Mouse (Mus musculus) embryonic facial prominence, embryonic 12.5 days (tissue): Measurements from ENCODE around the gene Kif5c. TPM values are rescaled to one million over a fixed set of nuclear protein-coding genes. Genes with fewer than 3 reads are reported as not detected.

Experiments used
- ATAC-seq: fragments of 200-750 bp; cut with Nextera tagmentation; 2 replicates; pipeline ENCODE4 v1.8.0; 2017; ENCODE audit not compliant: insufficient number of reproducible peaks, insufficient read depth, low FRiP score, low TSS enrichment
- H3K27ac ChIP-seq: fragments of 300-500 bp; sonication (generic); 2 replicates; pipeline ENCODE4 v1.5.1; 2016; ENCODE audit warnings: mild to moderate bottlenecking
- H3K27me3 ChIP-seq: fragments of 300-500 bp; sonication (generic); 2 replicates; pipeline ENCODE4 v1.6.1; 2016; ENCODE audit warnings: mild to moderate bottlenecking, moderate library complexity
- H3K36me3 ChIP-seq: fragments of 300-500 bp; sonication (generic); 2 replicates; pipeline ENCODE4 v1.6.1; 2016; ENCODE audit warnings: mild to moderate bottlenecking
- H3K4me1 ChIP-seq: fragments of 300-500 bp; sonication (generic); 2 replicates; pipeline ENCODE4 v1.6.1; 2016
- H3K4me2 ChIP-seq: fragments of 300-500 bp; sonication (generic); replicated peaks from 2 replicates; pipeline ENCODE4 v1.6.1; 2016; ENCODE audit warnings: mild to moderate bottlenecking, moderate library complexity
- H3K4me3 ChIP-seq: fragments of 300-500 bp; sonication (generic); 2 replicates; pipeline ENCODE4 v1.5.1; 2016; ENCODE audit warnings: mild to moderate bottlenecking
- H3K9ac ChIP-seq: fragments of 300-500 bp; sonication (generic); 2 replicates; pipeline ENCODE4 v1.6.1; 2016; ENCODE audit warnings: mild to moderate bottlenecking, moderate library complexity
- H3K9me3 ChIP-seq: fragments of 300-500 bp; sonication (generic); 2 replicates; pipeline ENCODE4 v1.6.1; 2016; ENCODE audit warnings: mild to moderate bottlenecking, moderate library complexity
- WGBS: fragments of 180-500 bp; shearing (Covaris S2); methylation state at CpG from one replicate; pipeline ENCODE4 v1.1.7; 2016; 5-methylcytosine and 5-hydroxymethylcytosine counted together
- polyA plus RNA-seq: library from polyadenylated mRNA; unstranded; fragments of >200 nt; fragmentation: Nextera tagmentation; extraction: Ambion mirVana; gene quantifications from 2 replicates; pipeline ENCODE4 v1.2.1, GENCODE M21; 2016

The Kif5c gene
- polyA plus RNA-seq, 1 experiment from 2014 or later: 25.9 TPM

DNA sequence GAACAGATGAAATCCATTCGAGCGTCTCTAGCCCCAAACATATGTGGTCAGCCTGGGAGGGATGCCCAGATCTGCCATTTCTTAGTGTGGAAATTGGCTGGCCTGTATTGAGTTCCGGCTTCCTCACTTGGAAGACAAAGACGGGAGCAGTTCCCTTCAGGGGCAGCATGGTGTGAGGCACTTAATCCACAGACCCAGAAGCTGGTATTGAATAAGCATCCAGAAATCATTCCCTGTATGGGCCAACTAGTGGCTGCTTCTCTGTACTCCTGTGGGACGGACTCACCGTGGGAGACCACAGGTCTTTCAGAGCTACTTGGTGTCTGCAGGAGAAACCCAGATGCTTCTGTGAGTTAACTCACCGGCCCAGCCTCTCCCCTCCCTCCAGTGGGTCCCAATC, 8.5 kb downstream of the Kif5c start:
- WGBS: 61% methylated on average over 7 of the region's 7 CpGs
- Histone ChIP-seq H3K27me3 (no peaks in the 10 kb centered on the region), H3K4me1 (peaks cover 10% of the 10 kb centered on the region), H3K27ac (no peak overlapping the region), H3K4me3 (no peak overlapping the region), H3K9me3 (no peaks in the 10 kb centered on the region), H3K36me3 (0 out of 2 replicates have a peak, but pooled peaks cover 3% of the 10 kb centered on the region), H3K9ac (no peak overlapping the region), H3K4me2 (no peak overlapping the region)
- no peak for ATAC-seq

DNA sequence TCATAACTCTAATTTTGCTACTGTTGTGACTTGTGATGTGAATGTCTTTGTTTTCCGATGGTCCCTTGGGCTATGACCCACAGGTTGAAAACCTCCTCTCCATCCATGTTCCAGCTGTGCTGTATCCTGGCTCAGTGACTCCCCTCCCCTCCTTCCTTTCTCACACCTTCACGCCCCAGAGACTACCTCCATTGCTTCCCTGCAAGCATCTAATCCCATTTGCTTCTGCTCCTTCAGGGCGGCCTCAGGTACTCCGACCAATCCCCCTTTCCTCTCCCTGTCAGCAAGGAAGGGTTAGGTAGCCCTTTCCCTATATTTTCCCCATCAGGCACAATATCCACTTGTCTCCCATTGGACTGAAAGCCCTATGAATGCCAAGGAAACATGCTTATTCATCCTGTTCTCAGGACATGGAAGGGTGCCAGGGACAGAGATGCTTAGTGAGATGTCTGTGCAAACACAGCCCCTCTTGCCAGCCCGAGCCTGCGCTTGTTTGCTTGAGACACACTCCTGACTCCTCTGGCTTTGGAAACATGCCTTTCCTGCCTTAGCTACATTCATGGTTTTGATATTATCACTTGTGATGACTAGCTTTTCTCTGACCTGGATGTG, 9.1 kb downstream of the Kif5c start:
- 79% methylated on average over 6 of the region's 6 CpGs for WGBS
- H3K36me3 ChIP-seq: 0 out of 2 replicates have a peak, but pooled peaks cover 3% of the 10 kb centered on the region
- H3K4me1 ChIP-seq: peaks cover 16% of the 10 kb centered on the region

DNA sequence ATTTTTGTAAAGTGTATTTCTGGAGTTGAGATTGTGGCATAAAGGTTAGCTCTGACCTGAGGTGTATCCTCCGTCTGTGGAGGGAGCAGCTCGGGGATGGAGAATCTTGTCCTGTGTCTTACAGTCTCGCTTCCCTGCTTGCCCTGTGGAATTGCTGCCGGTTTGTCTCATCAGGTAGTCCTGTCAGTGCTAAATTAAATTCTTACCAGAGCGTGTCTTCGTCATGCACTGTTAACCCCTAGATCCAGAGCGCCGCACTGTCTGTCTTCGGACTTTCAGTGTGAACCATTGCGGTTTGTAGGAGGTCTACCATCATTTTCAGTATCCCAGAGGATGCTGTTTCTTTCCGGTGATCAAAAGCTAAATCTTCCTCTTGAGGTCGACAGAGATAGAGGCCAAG, 10.1 kb downstream of the Kif5c start:
- Histone ChIP-seq H3K4me2 (no peak overlapping the region), H3K9me3 (no peaks in the 10 kb centered on the region), H3K36me3 (0 out of 2 replicates have a peak, but pooled peaks cover 3% of the 10 kb centered on the region), H3K27me3 (no peaks in the 10 kb centered on the region), H3K4me3 (no peak overlapping the region), H3K9ac (no peak overlapping the region), H3K4me1 (peaks cover 23% of the 10 kb centered on the region), H3K27ac (no peak overlapping the region)
- ATAC-seq: no peak
- WGBS: 82% methylated on average over 12 of the region's 12 CpGs

More for the DNA sequence above, 9.1 kb downstream of the Kif5c start:
- Histone ChIP-seq H3K4me2 (no peak overlapping the region), H3K9ac (no peak overlapping the region), H3K27me3 (no peaks in the 10 kb centered on the region), H3K4me3 (no peak overlapping the region), H3K27ac (no peak overlapping the region), H3K9me3 (no peaks in the 10 kb centered on the region)
- ATAC-seq: no peak

DNA sequence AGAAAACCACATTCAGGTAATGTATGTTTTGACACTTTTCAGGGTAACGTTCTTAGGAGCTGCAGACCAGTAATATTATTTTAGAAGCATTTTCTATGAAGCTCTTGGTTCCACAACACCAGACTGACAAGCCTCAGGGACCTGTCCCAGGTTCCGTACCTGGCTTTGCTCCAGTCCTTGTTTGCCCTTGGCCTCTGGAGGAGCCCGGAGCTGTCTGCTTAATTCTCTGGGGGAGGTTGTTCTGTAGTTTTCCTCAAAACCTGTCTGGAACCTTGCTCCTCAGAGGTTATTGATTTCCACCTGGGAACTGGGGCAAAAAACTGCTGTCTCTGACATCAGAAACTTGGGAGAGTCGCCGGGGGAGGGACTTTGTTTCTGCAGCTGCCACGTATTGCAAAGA, 11.5 kb downstream of the Kif5c start:
- no peak for ATAC-seq
- Histone ChIP-seq H3K9ac (no peak overlapping the region), H3K27ac (no peak overlapping the region), H3K4me2 (no peak overlapping the region), H3K4me1 (peaks cover 23% of the 10 kb centered on the region), H3K27me3 (no peaks in the 10 kb centered on the region), H3K4me3 (no peak overlapping the region), H3K9me3 (no peaks in the 10 kb centered on the region), H3K36me3 (0 out of 2 replicates have a peak, but pooled peaks cover 3% of the 10 kb centered on the region)
- WGBS: 90% methylated on average over 6 of the region's 6 CpGs

DNA sequence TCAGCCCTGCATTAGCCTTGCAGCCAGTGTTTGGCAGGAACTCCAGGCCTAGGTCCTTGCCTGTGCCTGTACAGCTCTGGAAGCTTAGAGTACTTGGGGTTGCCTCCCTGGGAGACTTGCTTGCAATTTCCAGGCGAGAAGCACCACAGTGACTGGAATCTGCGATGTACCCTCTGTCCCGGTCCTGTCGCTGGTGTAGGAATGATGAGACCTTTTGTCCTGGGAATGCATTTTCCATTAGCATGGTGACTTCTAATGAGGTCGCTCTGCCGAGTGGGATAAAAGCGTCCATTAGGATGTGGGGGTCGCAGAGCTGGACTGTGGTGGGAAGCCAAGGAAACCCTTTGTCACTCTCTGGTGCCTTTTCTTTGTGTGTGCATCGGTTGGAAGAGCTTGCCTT, 14.1 kb downstream of the Kif5c start:
- WGBS: 70% methylated on average over 9 of the region's 9 CpGs

DNA sequence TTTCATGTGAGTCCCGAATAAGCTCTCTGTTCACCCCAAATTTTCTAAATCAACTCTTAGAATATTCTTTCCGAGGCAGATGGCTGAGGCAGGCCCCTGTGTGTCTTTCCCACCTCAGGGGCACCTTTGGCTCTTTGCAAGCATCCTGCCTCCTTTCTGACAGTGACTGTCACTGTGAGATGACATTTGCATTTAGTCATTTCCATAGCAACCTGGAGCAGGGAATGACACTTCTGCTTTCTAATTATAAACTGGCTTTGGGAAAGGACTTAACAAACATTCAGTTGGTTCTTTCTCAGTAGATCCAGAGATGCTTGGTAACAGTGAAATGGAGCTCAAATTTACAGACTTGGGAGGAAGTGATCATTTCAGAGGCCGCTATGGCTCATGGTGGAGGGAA, 23.7 kb downstream of the Kif5c start:
- Histone ChIP-seq H3K4me1 (0 out of 2 replicates have a peak, but pooled peaks cover 3% of the 10 kb centered on the region), H3K9ac (no peak overlapping the region), H3K4me2 (no peak overlapping the region), H3K36me3 (no peaks in the 10 kb centered on the region), H3K9me3 (no peaks in the 10 kb centered on the region), H3K27ac (no peak overlapping the region), H3K27me3 (no peaks in the 10 kb centered on the region), H3K4me3 (no peak overlapping the region)
- no peak for ATAC-seq
- 84% methylated on average over 3 of the region's 3 CpGs for WGBS

More for the DNA sequence above, 14.1 kb downstream of the Kif5c start:
- H3K9ac ChIP-seq: no peak overlapping the region
- H3K9me3 ChIP-seq: no peaks in the 10 kb centered on the region
- ATAC-seq: no peak
- H3K27ac ChIP-seq: peak overlapping the region; percentile 52
- H3K4me2 ChIP-seq: no peak overlapping the region
- H3K36me3 ChIP-seq: 0 out of 2 replicates have a peak, but pooled peaks cover 3% of the 10 kb centered on the region
- H3K4me1 ChIP-seq: peaks cover 16% of the 10 kb centered on the region
- H3K4me3 ChIP-seq: no peak overlapping the region
- H3K27me3 ChIP-seq: no peaks in the 10 kb centered on the region

DNA sequence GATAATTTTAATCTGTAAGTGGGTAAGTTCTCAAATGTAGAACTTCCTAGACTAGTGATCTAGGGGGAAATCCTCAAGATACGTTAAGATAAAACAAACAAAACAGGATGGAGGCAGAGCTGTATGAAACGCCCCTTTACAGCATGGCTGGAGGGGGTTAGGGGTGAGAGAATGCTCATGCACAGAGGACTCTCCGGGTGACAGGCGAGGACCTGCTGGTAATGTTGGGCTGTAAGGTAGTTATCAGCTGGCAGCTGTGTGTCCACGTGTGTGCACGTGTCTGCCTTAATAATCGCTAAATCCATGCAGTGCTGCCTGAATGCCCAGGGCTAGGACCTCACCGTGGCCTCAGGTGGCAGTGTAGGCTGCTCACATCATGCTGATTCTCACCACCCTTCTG, 24.7 kb downstream of the Kif5c start:
- no peaks in the 10 kb centered on the region for H3K4me1 ChIP-seq
- H3K4me2 ChIP-seq: no peak overlapping the region
- H3K27ac ChIP-seq: no peak overlapping the region
- ATAC-seq: no peak
- 89% methylated on average over 8 of the region's 8 CpGs for WGBS
- H3K4me3 ChIP-seq: no peak overlapping the region
- no peaks in the 10 kb centered on the region for H3K9me3 ChIP-seq
- H3K9ac ChIP-seq: no peak overlapping the region
- no peaks in the 10 kb centered on the region for H3K27me3 ChIP-seq
- H3K36me3 ChIP-seq: no peaks in the 10 kb centered on the region

DNA sequence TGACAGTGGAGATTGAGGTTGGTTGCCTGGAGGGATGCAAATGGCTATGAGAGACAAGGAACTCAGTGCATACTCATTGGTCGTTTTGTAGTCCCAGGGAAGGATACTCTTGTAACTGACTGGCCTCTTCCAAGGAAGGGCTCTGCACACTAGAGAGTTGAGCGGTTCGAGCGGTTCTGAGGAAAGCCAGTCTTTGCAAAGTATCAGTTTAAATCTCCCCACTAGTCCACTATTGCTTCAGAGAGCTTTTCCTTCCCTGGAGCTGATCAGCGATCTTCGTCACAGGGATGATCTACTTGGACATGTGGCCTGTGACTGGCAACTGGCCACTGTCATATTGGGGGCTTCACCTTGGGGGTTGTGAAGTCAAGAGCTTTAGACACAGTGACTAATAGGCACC, 28.5 kb downstream of the Kif5c start:
- no peak for ATAC-seq
- H3K36me3 ChIP-seq: no peaks in the 10 kb centered on the region
- H3K9ac ChIP-seq: no peak overlapping the region
- H3K27me3 ChIP-seq: no peaks in the 10 kb centered on the region
- H3K4me1 ChIP-seq: no peaks in the 10 kb centered on the region
- no peak overlapping the region for H3K27ac ChIP-seq
- 86% methylated on average over 6 of the region's 6 CpGs for WGBS
- H3K4me3 ChIP-seq: no peak overlapping the region
- H3K4me2 ChIP-seq: no peak overlapping the region
- H3K9me3 ChIP-seq: no peaks in the 10 kb centered on the region

DNA sequence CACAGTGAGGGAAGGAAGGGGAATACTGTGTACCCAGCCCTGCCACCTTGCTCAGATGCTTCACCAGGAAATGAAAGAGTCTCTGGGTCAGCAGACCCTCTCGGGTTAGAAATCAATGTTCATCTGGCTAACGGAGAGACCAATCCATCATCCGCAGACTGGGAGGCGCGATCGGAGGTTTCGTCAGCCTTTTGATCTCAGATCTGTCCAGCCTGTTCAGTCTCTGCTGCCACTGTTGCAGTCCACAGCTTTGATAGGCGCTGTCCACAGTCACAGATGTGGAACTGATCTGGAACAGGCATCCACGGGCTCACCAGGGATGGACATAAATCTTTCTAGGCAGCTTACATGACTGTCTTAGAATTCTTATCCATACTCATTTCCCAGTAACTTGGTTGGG, 29.2 kb downstream of the Kif5c start:
- Histone ChIP-seq H3K4me2 (no peak overlapping the region), H3K27me3 (no peaks in the 10 kb centered on the region), H3K4me3 (no peak overlapping the region), H3K27ac (no peak overlapping the region), H3K36me3 (no peaks in the 10 kb centered on the region), H3K9ac (no peak overlapping the region), H3K9me3 (no peaks in the 10 kb centered on the region), H3K4me1 (no peaks in the 10 kb centered on the region)
- WGBS: 68% methylated on average over 9 of the region's 9 CpGs
- ATAC-seq: no peak

DNA sequence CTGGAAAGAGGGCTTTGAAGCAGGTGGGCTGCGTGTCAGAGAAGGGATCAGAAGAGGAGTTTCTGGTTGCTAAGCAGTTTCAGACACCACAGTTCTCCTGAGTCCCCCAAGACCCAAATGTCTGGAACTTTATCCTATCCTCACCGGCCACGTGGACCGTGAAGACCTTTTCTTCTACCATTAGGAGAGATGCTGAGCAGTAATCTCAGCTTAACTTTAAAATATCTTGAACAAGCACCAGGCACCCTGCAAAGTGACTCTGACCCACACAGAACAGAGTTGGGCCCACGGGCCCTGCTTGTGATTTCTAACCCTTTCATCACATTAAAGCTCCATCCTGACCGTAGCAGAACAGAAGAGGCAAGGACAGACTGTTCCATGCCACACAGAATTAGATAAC, 29.7 kb downstream of the Kif5c start:
- H3K4me1 ChIP-seq: no peaks in the 10 kb centered on the region
- H3K27ac ChIP-seq: no peak overlapping the region
- H3K27me3 ChIP-seq: no peaks in the 10 kb centered on the region
- H3K9ac ChIP-seq: no peak overlapping the region
- no peak overlapping the region for H3K4me3 ChIP-seq
- no peak for ATAC-seq
- no peaks in the 10 kb centered on the region for H3K9me3 ChIP-seq
- H3K4me2 ChIP-seq: no peak overlapping the region
- no peaks in the 10 kb centered on the region for H3K36me3 ChIP-seq
- WGBS: 88% methylated on average over 6 of the region's 6 CpGs

DNA sequence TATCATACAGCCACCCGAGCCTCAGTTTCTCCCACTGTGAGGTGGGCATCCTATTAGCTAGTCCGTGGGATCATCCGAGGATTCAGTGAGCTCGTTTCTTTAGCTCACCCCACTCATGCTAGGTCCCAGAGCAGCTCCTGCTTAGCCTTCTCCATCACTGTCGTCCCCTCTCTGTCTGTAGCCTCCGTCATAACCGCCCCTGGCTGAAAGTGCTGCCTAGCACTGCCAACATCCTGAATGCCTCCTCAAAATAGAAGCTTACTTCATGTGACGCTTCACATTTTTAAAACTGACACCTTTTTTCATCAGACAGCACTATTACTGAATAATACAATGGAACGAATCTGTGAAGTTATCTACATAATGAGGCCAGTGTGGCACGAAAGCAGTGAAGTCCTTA, 30.1 kb downstream of the Kif5c start:
- no peak overlapping the region for H3K9ac ChIP-seq
- H3K27me3 ChIP-seq: no peaks in the 10 kb centered on the region
- H3K4me3 ChIP-seq: no peak overlapping the region
- H3K4me1 ChIP-seq: no peaks in the 10 kb centered on the region
- no peak overlapping the region for H3K27ac ChIP-seq
- ATAC-seq: no peak
- no peak overlapping the region for H3K4me2 ChIP-seq
- H3K9me3 ChIP-seq: no peaks in the 10 kb centered on the region
- 85% methylated on average over 10 of the region's 10 CpGs for WGBS
- H3K36me3 ChIP-seq: no peaks in the 10 kb centered on the region

DNA sequence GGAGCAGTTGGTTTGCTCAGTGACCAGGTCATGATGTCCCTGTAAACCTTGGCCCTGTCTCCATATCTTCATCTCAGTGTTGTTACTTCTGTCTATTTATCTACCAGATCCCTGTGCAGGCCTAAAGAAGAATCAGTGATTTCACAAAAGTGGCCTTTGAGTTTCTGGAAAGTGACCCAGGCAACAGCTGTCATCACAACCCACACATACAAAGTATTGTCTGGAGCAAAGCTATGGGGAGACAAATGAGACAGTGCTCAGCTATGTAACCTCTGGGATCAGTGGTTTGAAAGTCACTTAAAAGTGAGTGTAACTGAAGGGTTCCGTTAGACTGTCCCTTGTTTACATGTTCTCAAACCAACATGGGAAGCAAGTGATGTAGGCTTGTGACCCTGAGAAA, 32.6 kb downstream of the Kif5c start:
- Histone ChIP-seq H3K4me3 (no peak overlapping the region), H3K9ac (no peak overlapping the region), H3K9me3 (no peaks in the 10 kb centered on the region), H3K4me1 (no peaks in the 10 kb centered on the region), H3K4me2 (no peak overlapping the region), H3K36me3 (no peaks in the 10 kb centered on the region), H3K27me3 (no peaks in the 10 kb centered on the region), H3K27ac (no peak overlapping the region)
- 80% methylated on average over 1 of the region's 1 CpGs for WGBS
- ATAC-seq: no peak
